Mouse (Mus musculus) liver, embryonic 14.5 days (tissue): ENCODE data around the gene Dennd6b. TPM values are rescaled to one million over a fixed set of nuclear protein-coding genes. Genes with fewer than 3 reads are reported as not detected.

Experiments
- ATAC-seq: fragments of 200-750 bp; cut with Nextera tagmentation; 2 replicates; pipeline ENCODE4 v1.8.0; 2017; ENCODE audit warnings: moderate number of reproducible peaks, mild to moderate bottlenecking, moderate library complexity; ENCODE audit not compliant: insufficient read depth
- DNase-seq, 3 experiments: peaks; one replicate each; pipeline ENCODE4 v3.0.0-alpha.2; 2012 to 2013; ENCODE audit warnings: low read depth in 3 of 3, low spot score in 3 of 3
- H3K27ac ChIP-seq: fragments of 300-500 bp; sonication (generic); 2 replicates; pipeline ENCODE4 v1.5.1; 2014; ENCODE audit warnings: moderate library complexity, mild to moderate bottlenecking, control low read depth, inconsistent platforms
- H3K27me3 ChIP-seq: fragments of 300-500 bp; sonication (generic); 2 replicates; pipeline ENCODE4 v1.6.1; 2014; ENCODE audit warnings: mild to moderate bottlenecking, low read length, moderate library complexity; ENCODE audit not compliant: control insufficient read depth, insufficient read depth
- H3K36me3 ChIP-seq: fragments of 300-500 bp; sonication (generic); replicated peaks from 2 replicates; pipeline ENCODE4 v1.6.1; 2014; ENCODE audit warnings: low read depth; ENCODE audit not compliant: control insufficient read depth, insufficient read depth
- H3K4me1 ChIP-seq, 2 experiments: fragments of 200-500 bp in 1 of 2; fragments of 300-500 bp in 1 of 2; sonication (generic) in 1 of 2; replicated peaks; 2 replicates each; pipeline ENCODE4 v1.6.1; 2012 to 2014; ENCODE audit warnings: antibody characterized with exemption in 1 of 2, inconsistent platforms in 1 of 2, low read length in 1 of 2; ENCODE audit not compliant: control insufficient read depth in 2 of 2, insufficient read depth in 2 of 2
- H3K4me2 ChIP-seq: fragments of 300-500 bp; sonication (generic); 2 replicates; pipeline ENCODE4 v1.6.1; 2014; ENCODE audit warnings: low read depth, mild to moderate bottlenecking, control low read depth, moderate library complexity
- H3K4me3 ChIP-seq, 2 experiments: fragments of 200-500 bp in 1 of 2; fragments of 300-500 bp in 1 of 2; sonication (generic) in 1 of 2; 2 replicates each; pipeline ENCODE4 v1.5.1; 2012 to 2014; ENCODE audit warnings: low read depth in 2 of 2, low read length in 2 of 2, mild to moderate bottlenecking in 2 of 2, control low read depth in 1 of 2, inconsistent platforms in 1 of 2, moderate library complexity in 1 of 2; ENCODE audit not compliant: insufficient read depth in 1 of 2
- H3K9ac ChIP-seq: fragments of 300-500 bp; sonication (generic); replicated peaks from 2 replicates; pipeline ENCODE4 v1.6.1; 2014; ENCODE audit warnings: mild to moderate bottlenecking, control low read depth, moderate library complexity
- H3K9me3 ChIP-seq: fragments of 300-500 bp; sonication (generic); 2 replicates; pipeline ENCODE4 v1.6.1; 2016; ENCODE audit warnings: low read length, mixed read lengths; ENCODE audit not compliant: control insufficient read depth
- CTCF ChIP-seq: IDR thresholded peaks from 2 replicates; pipeline ENCODE4 v1.5.1; 2016; ENCODE audit warnings: antibody characterized with exemption, low read depth, control low read depth
- EP300 ChIP-seq: IDR thresholded peaks from 2 replicates; pipeline ENCODE4 v1.6.1; 2016; ENCODE audit warnings: antibody characterized with exemption, low read depth
- WGBS: fragments of 180-500 bp; shearing (Covaris S2); extraction: QIAGEN DNeasy Blood & Tissue Kit; methylation state at CpG from one replicate; pipeline ENCODE4 v1.1.7; 2014; ENCODE audit not compliant: insufficient replicate concordance; 5-methylcytosine and 5-hydroxymethylcytosine counted together
- polyA plus RNA-seq, 2 experiments: library from polyadenylated mRNA; depleted of rRNA in 1 of 2; stranded (reverse) in 1 of 2; unstranded in 1 of 2; fragments of >200 nt; fragmentation: Nextera tagmentation in 1 of 2; extraction: Ambion mirVana in 1 of 2; gene quantifications; 2 replicates each; pipeline versions ENCODE4 v1.2.1 to v1.2.3; 2012 to 2014

The Dennd6b gene
- polyA plus RNA-seq, 2 experiments, result 1.6 to 4.5 TPM

DNA sequence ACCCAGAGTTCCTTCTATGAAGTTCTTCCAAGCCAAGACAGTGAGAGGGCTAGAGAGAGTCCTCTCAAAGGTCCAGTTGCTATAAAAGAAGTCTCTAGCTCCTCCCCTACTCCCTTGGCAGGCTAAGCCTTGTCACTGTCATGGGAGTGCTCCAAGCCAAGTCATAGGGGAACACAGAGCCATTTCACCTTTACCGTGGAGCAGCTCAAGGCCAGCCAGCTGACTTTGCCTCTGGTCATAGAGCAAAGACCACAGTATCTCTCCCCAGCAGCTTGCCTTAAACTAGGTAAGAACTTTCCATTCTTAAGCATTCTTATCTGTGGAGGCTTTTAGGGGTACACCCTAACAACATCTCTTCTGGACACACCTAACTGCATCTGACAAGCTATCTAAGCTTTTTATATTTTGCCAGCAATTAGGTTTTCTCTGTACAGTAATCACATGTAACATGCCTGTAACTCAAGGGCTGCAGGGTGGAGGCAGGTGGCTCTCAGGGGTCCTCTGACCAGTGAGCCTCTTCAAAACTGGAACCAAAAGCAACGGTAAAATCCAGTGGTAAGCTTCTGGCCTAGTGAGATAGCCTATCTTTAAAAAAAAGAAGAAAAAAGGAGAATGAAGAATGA lies 19.4 kb upstream of the Dennd6b start:
- Histone ChIP-seq H3K27me3 (no peaks in the 10 kb centered on the region), H3K9me3 (peaks cover 2% of the 10 kb centered on the region), H3K4me3 (peak overlapping the region in 1 of 2 experiments; percentile 32; a peak in 2 of 4 replicates), H3K27ac (peak overlapping the region; percentile 93), H3K9ac (peak overlapping the region; percentile 63), H3K36me3 (peaks cover 7% of the 10 kb centered on the region; the same call in 1 of the 2 replicates), H3K4me2 (peak overlapping the region; percentile 86), H3K4me1 (peaks cover 32 to 38% of the 10 kb centered on the region in 2 experiments)
- TF ChIP-seq CTCF, result no peak
- TF ChIP-seq EP300, result peak; percentile 85
- DNase-seq, result peak; percentile 56 to 75 (median 67)
- WGBS, result 16% methylated on average over 2 of the region's 2 CpGs
- ATAC-seq, result peak; percentile 77

DNA sequence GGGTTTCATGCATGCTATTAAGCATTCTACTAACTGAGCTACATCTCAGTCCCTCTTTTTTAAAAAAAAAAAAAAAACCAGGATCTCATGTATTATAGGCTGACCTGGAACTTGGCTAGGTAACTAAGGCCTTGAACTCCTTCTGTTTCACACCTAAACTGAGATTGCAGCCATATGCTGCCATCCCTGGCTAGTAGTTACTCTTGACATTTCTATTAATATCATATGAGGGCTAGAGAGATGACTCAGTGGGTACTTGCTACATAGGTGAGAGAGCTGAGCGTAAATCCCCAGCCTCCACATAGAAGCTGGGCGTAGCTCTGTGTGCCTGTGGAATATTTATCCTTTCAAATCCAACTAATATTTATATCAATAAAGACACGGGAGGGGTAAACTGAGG lies 18.7 kb upstream of the Dennd6b start:
- peaks cover 2% of the 10 kb centered on the region for H3K9me3 ChIP-seq
- TF ChIP-seq EP300, result no peak
- TF ChIP-seq CTCF, result no peak
- H3K4me2 ChIP-seq, result peak overlapping the region; percentile 86
- H3K36me3 ChIP-seq, result peaks cover 7% of the 10 kb centered on the region; the same call in 1 of the 2 replicates
- peaks cover 32 to 44% of the 10 kb centered on the region in 2 experiments for H3K4me1 ChIP-seq
- ATAC-seq (no peak), DNase-seq (no peak)
- no peak overlapping the region for H3K9ac ChIP-seq
- H3K4me3 ChIP-seq, result no peak overlapping the region
- peak overlapping the region; percentile 93 for H3K27ac ChIP-seq
- WGBS, result 72% methylated on average over 3 of the region's 3 CpGs
- H3K27me3 ChIP-seq, result no peaks in the 10 kb centered on the region

DNA sequence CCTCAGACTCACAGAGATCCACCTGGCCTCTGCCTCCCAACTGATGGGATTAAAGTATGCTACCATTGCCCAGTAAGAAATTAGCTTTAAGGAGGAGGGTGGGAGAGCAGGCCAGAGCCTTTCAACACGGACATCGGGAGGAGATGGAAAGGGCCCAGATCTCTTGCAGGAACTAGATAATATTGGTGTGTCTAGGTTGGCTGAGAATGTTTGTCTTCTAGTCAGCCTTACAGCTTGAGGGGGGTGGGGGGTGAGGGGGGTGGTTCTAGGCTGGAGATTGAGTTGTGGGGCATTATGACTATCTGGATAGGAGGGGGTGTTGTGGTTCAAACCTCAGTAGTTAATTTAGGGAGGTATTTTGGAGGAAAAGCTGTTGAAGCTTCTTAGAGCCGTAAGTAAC lies 17.2 kb upstream of the Dennd6b start:
- Histone ChIP-seq H3K36me3 (peaks cover 7% of the 10 kb centered on the region; the same call in 1 of the 2 replicates), H3K27ac (peak overlapping the region; percentile 93), H3K9me3 (peaks cover 2% of the 10 kb centered on the region), H3K4me1 (peaks cover 32 to 46% of the 10 kb centered on the region in 2 experiments), H3K4me2 (peak overlapping the region; percentile 86), H3K4me3 (peak overlapping the region; percentile 44 to 88), H3K27me3 (no peaks in the 10 kb centered on the region), H3K9ac (peak overlapping the region; percentile 54)
- ATAC-seq (no peak), DNase-seq (no peak)
- no peak for TF ChIP-seq EP300
- no peak for TF ChIP-seq CTCF
- 25% methylated on average over 3 of the region's 3 CpGs for WGBS

DNA sequence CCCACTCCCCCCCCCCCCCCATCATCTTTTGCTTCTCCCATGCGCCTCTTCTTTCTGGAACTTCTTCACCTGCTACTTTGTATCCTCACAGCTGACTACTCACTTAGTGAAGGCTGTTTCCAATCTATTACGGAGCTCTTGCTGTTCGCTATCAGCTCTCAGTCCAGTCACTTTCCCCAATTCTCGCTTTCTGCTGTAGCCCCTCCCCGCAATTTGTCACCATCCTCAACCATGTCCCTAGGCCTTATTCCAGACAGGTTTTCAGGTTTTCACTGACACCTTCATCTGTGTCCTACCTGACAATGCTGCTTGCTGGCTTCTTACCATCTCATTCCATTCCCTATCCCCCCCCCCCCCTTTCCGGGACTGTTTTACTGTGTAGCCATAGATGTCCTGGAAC lies 16.2 kb upstream of the Dennd6b start:
- Histone ChIP-seq H3K9ac (peak overlapping the region; percentile 100), H3K9me3 (peaks cover 2% of the 10 kb centered on the region), H3K4me3 (peak overlapping the region; percentile 85 to 88), H3K36me3 (peaks cover 7% of the 10 kb centered on the region; the same call in 1 of the 2 replicates), H3K4me2 (peak overlapping the region; percentile 86), H3K27me3 (no peaks in the 10 kb centered on the region), H3K4me1 (peaks cover 32 to 46% of the 10 kb centered on the region in 2 experiments), H3K27ac (peak overlapping the region; percentile 94)
- ATAC-seq (no peak), DNase-seq (no peak)
- WGBS, result 54% methylated on average over 6 of the region's 6 CpGs
- TF ChIP-seq EP300 (no peak), CTCF (no peak)

DNA sequence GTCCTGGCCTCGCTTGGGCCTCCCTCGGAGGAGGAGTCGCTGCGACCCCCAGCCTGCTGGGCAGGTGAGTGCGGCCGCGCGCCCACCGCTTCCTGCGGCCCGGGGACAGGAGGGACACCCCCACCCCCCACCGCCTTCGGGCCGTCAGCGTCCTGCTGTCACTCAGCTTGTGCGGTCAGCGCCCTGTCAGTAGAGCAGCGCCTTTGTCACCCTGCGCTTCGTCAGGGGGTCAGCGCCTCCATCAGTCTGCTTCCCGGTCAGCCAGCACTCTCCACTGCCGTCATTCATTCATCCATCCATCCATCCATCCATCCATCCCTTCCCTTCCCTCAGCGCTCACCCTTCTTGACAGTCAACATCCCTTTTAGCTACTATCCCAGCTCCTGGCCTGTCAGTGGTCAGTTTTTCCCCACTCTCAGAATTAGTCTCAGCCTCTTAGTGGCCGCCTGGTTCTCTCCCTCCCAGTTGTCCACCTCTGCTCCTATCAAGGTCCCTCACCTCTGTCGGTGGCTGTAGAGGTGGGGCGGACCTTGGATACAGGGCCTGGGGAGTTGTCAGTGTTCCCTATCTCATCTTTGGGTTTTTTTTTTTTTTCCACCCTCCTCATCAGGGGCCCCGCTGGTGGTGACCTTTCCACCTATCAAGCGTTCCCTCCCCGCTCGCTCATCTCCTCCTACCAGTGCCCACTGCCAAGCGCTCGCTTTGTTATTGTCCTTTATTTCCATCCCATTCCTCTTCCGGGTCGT lies 15.6 kb upstream of the Dennd6b start:
- Histone ChIP-seq H3K36me3 (peaks cover 6% of the 10 kb centered on the region; the same call in 1 of the 2 replicates), H3K9ac (peak overlapping the region; percentile 100), H3K4me3 (peak overlapping the region; percentile 85 to 88), H3K4me1 (peaks cover 32 to 46% of the 10 kb centered on the region in 2 experiments), H3K27ac (peak overlapping the region; percentile 94), H3K27me3 (no peaks in the 10 kb centered on the region), H3K9me3 (peaks cover 2% of the 10 kb centered on the region), H3K4me2 (peak overlapping the region; percentile 86)
- TF ChIP-seq EP300 (0 out of 2 replicates have a peak, but pooled peaks have one; percentile 8), CTCF (no peak)
- peak; percentile 54 for ATAC-seq
- WGBS, result 3% methylated on average over 34 of the region's 35 CpGs
- DNase-seq, result peak; percentile 62 to 68 (median 64)
